Comparison of ENCODE assay signal across 8 mouse cellular contexts in the genomic region with DNA sequence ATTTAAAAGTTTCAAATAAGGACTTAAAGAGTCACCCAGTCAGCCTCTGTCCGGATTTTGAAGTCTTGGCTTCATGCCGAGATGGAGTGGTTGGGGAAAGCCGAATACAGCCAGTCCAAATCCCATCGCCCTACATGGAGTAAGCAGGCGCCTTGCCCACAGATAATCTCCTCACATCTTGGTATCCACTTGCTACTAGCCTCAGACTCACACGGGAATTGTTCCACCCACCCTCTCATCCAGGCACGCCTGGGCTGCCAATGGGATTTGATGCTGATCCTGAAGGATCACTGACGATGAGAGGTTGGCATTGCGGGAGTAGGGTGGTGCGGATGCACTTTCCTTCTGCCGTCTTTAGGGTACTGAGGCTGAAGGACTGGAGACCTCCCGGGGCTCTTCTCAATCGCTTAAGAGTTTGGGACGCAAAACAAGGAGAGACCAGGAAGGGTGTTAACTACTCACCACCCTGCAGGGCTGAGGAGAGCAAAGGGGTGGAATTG. TPM values are rescaled to one million over a fixed set of nuclear protein-coding genes. Genes with fewer than 3 reads are reported as not detected.
A peak's percentile ranks its signal among the peaks of the same experiment; 100 is the strongest.
DNase-seq lines count a peak whose midpoint lies in the region; ATAC-seq and TF ChIP-seq lines count a peak whose summit lies in the region.

A gene (plus strand): TSS at position 292 of the 500 bp plus-strand sequence.

- TF ChIP-seq CTCF in liver, embryonic 14.5 days (IDR thresholded peaks at IDR 0.05; ENCODE audit: low read depth), result no peak

- peak within 1 kb of the TSS; percentile 85 for H3K9ac ChIP-seq in forebrain, embryonic 16.5 days (replicated peaks; ENCODE audit: low read depth, low read length)
- peak within 1 kb of the TSS; percentile 77 for H3K9ac ChIP-seq in liver, embryonic 14.5 days (replicated peaks)
- peak within 1 kb of the TSS; percentile 78 for H3K9ac ChIP-seq in neural tube, embryonic 12.5 days

- peak within 1 kb of the TSS; percentile 87 for H3K4me2 ChIP-seq in forebrain, embryonic 16.5 days (ENCODE audit: low read length)
- peak within 1 kb of the TSS; percentile 92 for H3K4me2 ChIP-seq in liver, embryonic 14.5 days (ENCODE audit: low read depth)
- peak within 1 kb of the TSS; percentile 78 for H3K4me2 ChIP-seq in neural tube, embryonic 12.5 days (replicated peaks)

- peak; percentile 26 for DNase-seq in MEL-GATA-1-ER (ENCODE audit: extremely low read depth, low read depth)
- peak; percentile 73 to 80 for DNase-seq in heart, postnatal 10 days
- DNase-seq in kidney, postnatal 4 days, result peak; percentile 60 to 75
- DNase-seq in liver, embryonic 14.5 days (ENCODE audit: low read depth in 3 of 3, low spot score in 3 of 3), result no peak
- DNase-seq in urinary bladder, adult 2 months (ENCODE audit: low spot score), result peak; percentile 50

- intact Hi-C loops in heart, postnatal 10 days (cut with DNase I), result loop anchor here (1.0 to 2.0 kb wide), 2 partner anchors 25 to 56 kb away; no protein-coding TSS in a partner anchor

- H3K4me3 ChIP-seq in forebrain, embryonic 16.5 days (replicated peaks; ENCODE audit: low read length), result peak within 1 kb of the TSS; percentile 87
- peak within 1 kb of the TSS; percentile 74 to 80 for H3K4me3 ChIP-seq in liver, embryonic 14.5 days (ENCODE audit: insufficient read depth in 1 of 2, low read depth in 2 of 2, low read length in 2 of 2)
- H3K4me3 ChIP-seq in neural tube, embryonic 12.5 days, result peak within 1 kb of the TSS; percentile 82

- peaks cover 43% of the 10 kb centered on the region for H3K4me1 ChIP-seq in forebrain, embryonic 16.5 days (replicated peaks; ENCODE audit: control insufficient read depth, insufficient read depth, low read length)
- H3K4me1 ChIP-seq in liver, embryonic 14.5 days (replicated peaks; ENCODE audit: control insufficient read depth in 2 of 2, insufficient read depth in 2 of 2, low read length in 1 of 2), result peaks cover 12 to 24% of the 10 kb centered on the region in 2 experiments
- H3K4me1 ChIP-seq in neural tube, embryonic 12.5 days, result peaks cover 45% of the 10 kb centered on the region

- ATAC-seq in cerebellum, adult (ENCODE audit: insufficient number of reproducible peaks, low FRiP score, low TSS enrichment), result peak; percentile 18
- peak; percentile 27 for ATAC-seq in forebrain, embryonic 16.5 days
- no peak for ATAC-seq in liver, embryonic 14.5 days (ENCODE audit: insufficient read depth)
- peak; percentile 3; the same call in 1 of the 2 replicates for ATAC-seq in neural tube, embryonic 12.5 days (ENCODE audit: low FRiP score, low read depth)

- peak within 1 kb of the TSS; percentile 98 for H3K27ac ChIP-seq in forebrain, embryonic 16.5 days (ENCODE audit: low read length)
- H3K27ac ChIP-seq in liver, embryonic 14.5 days, result peak within 1 kb of the TSS; percentile 73
- peak within 1 kb of the TSS; percentile 95 for H3K27ac ChIP-seq in neural tube, embryonic 12.5 days

- TF ChIP-seq EP300 in liver, embryonic 14.5 days (IDR thresholded peaks at IDR 0.05; ENCODE audit: low read depth), result no peak

- no peaks in the 10 kb centered on the region for H3K36me3 ChIP-seq in forebrain, embryonic 16.5 days (ENCODE audit: control insufficient read depth, insufficient read depth)
- H3K36me3 ChIP-seq in liver, embryonic 14.5 days (replicated peaks; ENCODE audit: control insufficient read depth, insufficient read depth, low read depth), result 0 out of 2 replicates have a peak, but pooled peaks cover 3% of the 10 kb centered on the region
- peaks cover 29% of the 10 kb centered on the region for H3K36me3 ChIP-seq in neural tube, embryonic 12.5 days

- no peaks in the 10 kb centered on the region for H3K9me3 ChIP-seq in forebrain, embryonic 16.5 days (ENCODE audit: control insufficient read depth, low read length)
- no peaks in the 10 kb centered on the region for H3K9me3 ChIP-seq in liver, embryonic 14.5 days (ENCODE audit: control insufficient read depth, low read length)
- no peaks in the 10 kb centered on the region for H3K9me3 ChIP-seq in neural tube, embryonic 12.5 days

- H3K27me3 ChIP-seq in forebrain, embryonic 16.5 days (replicated peaks; ENCODE audit: control insufficient read depth, insufficient read depth, low read length), result no peaks in the 10 kb centered on the region
- H3K27me3 ChIP-seq in liver, embryonic 14.5 days (ENCODE audit: control insufficient read depth, insufficient read depth, low read length), result no peaks in the 10 kb centered on the region
- H3K27me3 ChIP-seq in neural tube, embryonic 12.5 days (replicated peaks), result no peaks in the 10 kb centered on the region

- under 1% methylated on average over 14 of the region's 14 CpGs for WGBS in forebrain, embryonic 16.5 days
- 4% methylated on average over 14 of the region's 14 CpGs for WGBS in liver, embryonic 14.5 days (ENCODE audit: insufficient replicate concordance)
- WGBS in neural tube, embryonic 12.5 days, result under 1% methylated on average over 14 of the region's 14 CpGs

RNA-seq across cellular contexts. Expression of the gene that starts here (rescaled TPM):
- 67.2 and 68.2 TPM in 2 replicates for polyA plus RNA-seq in forebrain, embryonic 16.5 days (2015; fragmentation: Nextera tagmentation; extraction: Ambion mirVana)
- total RNA-seq in heart, postnatal 10 days (2021), result 10 to 100 TPM; 49.1 to 52.0 TPM
- 4.2 and 6.0 TPM in 2 replicates for polyA plus RNA-seq in liver, embryonic 14.5 days (2012; rRNA removed)
- polyA plus RNA-seq in liver, embryonic 14.5 days (2014; fragmentation: Nextera tagmentation; extraction: Ambion mirVana), result 10.7 and 12.3 TPM in 2 replicates
- 60.2 and 63.3 TPM in 2 replicates for polyA plus RNA-seq in neural tube, embryonic 12.5 days (2016; fragmentation: Nextera tagmentation; extraction: Ambion mirVana)
- 19.0 and 31.0 TPM in 2 replicates for polyA plus RNA-seq in urinary bladder, adult 2 months (2012; rRNA removed)

Comparison
In these comparisons a context has a peak if more than half of its experiments do, and no peak if none do; other contexts are left out.
1. DNase-seq: peak in MEL-GATA-1-ER (single experiment), heart, postnatal 10 days (2 of 2), kidney, postnatal 4 days (2 of 2) and urinary bladder, adult 2 months (single experiment); none in liver, embryonic 14.5 days (0 of 3).
2. Peak in every context shown above with its lines, with median percentiles within 50 percentile points of each other: H3K27ac ChIP-seq, H3K4me2 ChIP-seq, H3K4me3 ChIP-seq and H3K9ac ChIP-seq.